Mouse (Mus musculus) heart, postnatal 0 days (tissue): ENCODE results near the gene Cxcl1.

Source experiments
- CTCF ChIP-seq: IDR thresholded peaks from 2 replicates; pipeline ENCODE4 v1.5.1; 2016; ENCODE audit warnings: antibody characterized with exemption, control low read depth, low read depth
- EP300 ChIP-seq: IDR thresholded peaks from 2 replicates; pipeline ENCODE4 v1.6.1; 2016; ENCODE audit warnings: antibody characterized with exemption, low read depth

GRCm38 (mm10) chr5:90866770-90867169, 24.3 kb upstream of the Cxcl1 start:
- peak; percentile 36 for TF ChIP-seq CTCF
- no peak for TF ChIP-seq EP300
